Mouse (Mus musculus): ENCODE data around the gene Trip12.

Gene Trip12

DNA sequence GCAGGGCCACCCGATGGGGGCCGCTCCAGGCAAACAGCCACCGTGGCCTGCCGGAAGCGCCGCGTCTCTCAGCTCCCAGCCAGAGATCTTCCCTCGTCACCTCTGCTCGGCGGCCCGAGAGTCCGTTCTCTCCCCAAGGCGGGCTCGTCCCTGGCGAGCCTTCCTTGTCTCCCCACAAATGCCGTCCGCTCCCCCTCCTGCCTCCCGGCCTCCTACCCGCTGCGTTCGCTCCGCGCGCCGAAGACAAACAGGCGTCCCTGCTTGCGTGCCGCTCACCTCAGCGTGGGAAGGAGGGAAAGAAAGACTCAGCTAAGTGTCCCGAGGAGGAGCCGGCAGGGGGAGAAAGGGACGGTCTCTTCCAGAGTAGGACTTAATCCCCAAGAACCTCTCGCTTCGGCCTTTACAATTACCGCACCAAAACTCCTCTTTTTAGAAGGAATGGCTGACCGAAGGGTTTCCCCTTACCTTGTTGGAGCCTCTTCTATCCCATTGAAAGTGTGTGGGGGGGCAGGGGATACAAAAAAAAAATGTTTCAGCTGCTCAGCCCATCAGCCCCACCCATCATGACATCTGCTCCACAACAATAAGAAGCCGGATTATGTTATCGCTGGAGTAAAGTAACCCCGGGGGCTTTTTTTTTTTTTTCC, at the start of gene Trip12:
Trip12 (minus strand) TSS at position 499 of the 647 bp plus-strand sequence.
- DNase-seq (ENCODE audit: extremely low spot score, low spot score), result no peak

DNA sequence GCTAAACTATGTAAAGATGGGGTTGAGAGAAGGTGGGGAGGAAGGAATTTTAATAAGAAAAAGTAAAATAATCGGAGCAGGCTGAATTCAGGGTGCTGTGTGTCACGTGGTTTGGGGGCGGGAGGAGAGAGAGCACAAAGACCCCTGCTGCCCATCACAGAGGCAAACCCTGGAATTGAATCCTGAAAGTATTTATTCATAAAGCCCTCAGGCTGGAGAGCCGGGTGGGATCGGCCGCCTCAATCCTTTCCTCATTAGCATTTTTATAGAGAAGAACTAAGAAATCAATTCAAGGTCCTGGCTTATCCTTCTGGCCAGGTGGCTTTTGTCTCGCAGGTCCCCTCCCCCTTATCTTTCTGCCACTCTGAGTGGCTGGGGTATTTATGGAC, 49.7 kb upstream of the Trip12 start:
- no peak for DNase-seq (ENCODE audit: extremely low spot score, low spot score)

DNA sequence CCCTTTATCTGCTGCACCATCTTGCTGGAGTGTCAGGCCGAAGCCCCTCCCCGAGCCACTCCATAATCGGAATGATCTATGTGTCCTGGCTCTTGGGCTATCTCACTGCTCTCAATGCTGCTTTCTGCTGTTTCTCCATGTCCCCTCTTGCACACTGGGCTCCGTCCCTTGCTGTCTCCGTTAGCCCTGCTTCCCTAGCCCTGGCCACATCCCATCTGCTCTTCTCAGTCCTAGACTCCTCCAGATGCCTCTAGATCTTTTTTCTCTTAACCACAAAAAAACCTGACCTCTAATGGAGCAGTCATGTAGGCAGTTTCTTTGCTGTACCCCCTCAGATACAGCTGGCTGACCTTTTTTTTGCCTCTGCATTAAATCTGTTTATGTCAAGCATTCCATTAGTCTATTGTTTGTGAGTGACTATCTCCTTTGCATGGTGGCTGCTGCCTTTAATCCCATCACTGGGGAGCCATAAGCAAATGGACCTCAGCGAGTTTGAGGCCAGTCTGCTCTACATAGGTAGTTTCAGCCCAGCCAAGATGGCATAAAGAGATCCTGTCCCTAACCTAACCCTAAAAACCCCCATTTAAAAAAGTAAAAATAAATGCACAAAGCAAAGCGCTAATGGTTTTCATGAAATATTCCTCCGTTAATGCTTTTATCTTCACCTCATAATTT, 49.2 kb upstream of the Trip12 start:
- no peak for DNase-seq (ENCODE audit: extremely low spot score, low spot score)

DNA sequence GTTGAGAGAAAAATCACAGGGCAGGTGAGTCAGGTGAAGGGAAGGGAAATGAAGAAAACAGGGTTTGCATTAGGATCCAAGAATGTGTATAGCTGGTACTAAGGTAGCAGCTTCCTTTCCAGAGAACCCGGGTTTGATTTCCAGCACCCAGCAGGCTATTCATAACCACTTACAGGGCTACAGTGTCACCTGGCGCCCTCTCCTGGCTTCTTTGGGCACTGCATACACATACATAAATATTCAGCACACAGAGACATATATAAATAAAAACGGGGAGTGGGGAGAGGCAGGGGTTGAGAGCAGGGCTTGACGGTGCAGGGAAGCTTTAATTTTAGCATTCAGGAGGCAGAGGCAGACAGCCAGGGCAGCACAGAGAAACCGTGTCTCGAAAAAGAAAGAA, 45.6 kb upstream of the Trip12 start:
- DNase-seq (ENCODE audit: extremely low spot score, low spot score), result no peak

DNA sequence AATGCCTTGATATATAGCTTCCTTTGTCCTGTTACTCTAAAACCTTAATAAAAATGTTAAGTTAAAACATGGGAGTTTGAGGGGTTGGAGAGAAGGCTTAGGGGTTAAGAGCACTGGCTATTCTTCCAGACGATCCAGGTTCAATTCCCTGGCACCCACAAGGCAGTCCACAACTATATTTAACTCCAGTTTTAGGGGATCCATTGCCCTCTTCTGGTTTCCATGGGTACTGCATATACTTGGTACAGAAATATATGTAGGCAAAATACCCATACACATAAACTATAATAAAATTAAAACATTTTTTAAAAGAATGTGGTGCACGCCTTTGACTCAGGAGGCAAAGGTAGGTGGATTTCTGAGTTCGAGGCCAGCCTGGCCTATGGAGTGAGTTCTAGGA, 44.9 kb upstream of the Trip12 start:
- no peak for DNase-seq (ENCODE audit: extremely low spot score, low spot score)

DNA sequence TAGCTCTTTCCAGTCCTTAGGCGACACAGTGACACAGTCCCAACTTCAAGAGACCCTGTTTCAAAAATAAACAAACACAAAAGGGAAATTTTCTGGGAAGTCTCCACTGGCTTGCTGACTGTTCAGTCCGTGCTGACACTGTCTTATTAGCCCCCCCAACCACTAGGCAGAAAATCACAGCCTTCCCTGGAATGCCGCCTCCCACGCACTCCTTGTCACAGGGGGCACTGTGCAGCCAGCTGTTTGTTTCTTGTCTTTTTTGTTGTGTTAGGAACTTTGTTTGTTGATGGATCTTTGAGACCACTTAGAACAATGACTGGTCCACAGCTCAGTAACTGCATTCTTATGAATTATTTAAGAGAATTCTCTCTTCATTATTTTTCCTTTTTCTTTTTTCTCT, 43.6 kb upstream of the Trip12 start:
- no peak for DNase-seq (ENCODE audit: extremely low spot score, low spot score)

DNA sequence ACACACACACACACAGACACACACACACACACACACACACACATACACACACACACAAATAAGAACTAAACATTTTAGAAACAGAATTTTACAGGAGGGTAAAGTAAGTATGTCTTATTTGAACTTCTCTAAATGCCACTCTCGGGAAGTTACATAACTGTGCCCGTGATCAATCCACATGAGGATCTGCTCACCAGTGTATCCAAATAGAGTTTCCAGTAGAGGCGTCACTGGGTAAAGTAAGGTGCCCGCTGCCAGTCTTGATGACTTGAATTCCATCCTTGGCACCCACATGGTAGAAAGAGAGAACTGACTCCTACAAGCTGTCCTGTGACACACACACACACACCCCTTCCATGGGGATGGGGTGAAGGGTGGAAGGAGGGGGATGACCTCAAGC, 42.6 kb upstream of the Trip12 start:
- no peak for DNase-seq (ENCODE audit: extremely low spot score, low spot score)

DNA sequence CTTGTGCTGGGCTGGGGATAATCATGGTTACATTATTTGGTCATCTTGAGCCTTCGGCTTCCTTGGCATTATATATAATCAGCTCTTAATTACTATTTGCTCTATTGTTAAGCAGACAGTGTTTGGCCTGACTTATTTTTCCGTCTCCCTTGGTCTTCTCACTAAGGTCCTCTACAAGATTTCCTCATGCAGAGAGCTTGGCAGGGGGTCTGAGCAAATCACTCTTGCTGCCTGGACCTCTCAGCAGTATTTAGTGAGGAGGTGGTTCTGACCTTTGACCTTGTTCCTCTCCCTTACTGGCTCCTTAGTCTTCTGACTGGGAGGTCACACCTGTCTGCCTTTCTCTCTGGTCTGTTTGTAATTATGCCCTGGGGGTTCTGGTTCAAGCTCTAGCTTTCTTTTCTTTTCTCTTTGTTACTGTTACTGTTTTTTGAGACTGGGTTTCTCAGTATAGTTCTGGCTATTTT, 41.8 kb upstream of the Trip12 start:
- no peak for DNase-seq (ENCODE audit: extremely low spot score, low spot score)

DNA sequence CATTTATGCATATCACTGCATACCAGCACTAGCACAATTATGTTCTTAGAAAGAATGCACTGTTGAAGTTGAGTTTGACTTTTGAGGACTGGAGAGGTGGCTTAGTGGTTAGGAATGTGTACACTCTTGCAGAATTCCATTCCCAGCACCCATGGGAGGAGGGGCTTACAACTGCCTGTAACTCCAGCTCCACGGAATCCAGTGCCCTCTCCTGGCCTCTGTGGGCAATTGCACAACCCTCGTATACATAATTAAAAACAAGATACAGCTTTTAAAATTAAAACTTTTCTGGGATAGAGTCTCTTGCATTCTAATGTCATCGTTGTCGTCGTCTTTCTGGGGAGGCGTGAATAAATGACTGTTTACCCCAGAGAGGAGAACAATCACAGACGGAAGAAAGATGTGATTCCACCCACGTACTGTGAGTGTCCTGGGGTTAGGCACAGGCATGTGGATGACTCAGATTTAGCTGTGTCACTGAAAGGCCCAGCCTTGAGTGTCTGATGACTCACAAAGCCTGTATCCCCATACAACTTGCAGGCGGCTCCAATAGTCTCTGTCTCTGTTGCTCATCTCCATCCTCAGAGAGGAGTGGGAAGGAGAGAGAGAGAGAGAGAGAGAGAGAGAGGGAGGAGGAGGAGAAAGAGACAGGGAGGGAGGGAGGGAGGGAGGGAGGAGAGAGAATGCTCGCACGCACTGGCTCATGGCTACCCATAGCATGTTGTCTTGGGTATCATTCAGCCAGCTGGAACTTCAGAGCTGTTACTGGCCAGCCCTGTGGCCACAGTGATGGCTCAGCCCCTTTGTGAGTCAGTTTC, 41.1 kb upstream of the Trip12 start:
- no peak for DNase-seq (ENCODE audit: extremely low spot score, low spot score)

DNA sequence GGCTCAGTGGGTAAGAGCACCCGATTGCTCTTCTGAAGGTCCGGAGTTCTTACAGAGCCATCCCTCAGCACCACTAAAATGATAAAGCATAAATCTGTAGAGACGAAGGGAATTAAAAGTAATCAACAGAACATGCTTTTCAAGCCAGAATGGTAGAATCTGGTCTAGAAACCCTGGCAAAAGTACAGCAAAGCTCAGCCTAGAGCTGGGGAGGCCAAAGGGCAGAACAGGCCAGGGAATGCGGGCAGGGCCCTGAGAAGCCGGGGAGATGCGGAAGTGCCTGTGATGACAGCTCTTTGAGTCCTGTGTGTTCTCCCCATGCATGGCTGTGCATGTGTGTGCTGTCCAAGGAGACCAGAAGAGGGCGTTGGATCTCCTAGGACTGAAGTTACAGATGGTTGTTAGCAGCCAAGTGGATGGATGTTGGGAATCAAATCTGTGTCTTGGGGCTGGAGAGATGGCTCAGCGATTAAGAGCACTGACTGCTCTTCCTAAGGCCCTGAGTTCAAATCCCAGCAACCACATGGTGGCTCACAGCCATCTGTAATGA, 39.3 kb upstream of the Trip12 start:
- DNase-seq (ENCODE audit: extremely low spot score, low spot score), result no peak

DNA sequence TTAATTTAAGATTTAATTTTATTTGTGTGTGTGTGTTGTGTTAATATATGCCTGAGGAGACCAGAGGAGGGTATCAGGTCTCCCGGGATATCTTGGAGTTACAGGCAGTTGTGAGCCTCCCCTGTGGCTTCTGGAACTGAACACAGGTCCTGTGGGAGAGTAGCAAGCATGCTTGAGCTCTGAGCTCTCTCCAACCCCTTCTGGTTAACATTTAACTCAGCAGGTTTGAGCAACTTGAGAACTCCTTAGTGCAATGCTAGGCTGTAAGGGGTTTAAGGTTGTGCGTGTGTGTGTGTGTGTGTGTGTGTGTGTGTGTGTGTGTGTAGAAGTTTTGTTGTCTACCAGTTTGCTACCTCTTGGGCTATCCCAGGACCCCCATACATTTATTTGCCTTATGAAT, 37.3 kb upstream of the Trip12 start:
- DNase-seq (ENCODE audit: extremely low spot score, low spot score), result no peak

DNA sequence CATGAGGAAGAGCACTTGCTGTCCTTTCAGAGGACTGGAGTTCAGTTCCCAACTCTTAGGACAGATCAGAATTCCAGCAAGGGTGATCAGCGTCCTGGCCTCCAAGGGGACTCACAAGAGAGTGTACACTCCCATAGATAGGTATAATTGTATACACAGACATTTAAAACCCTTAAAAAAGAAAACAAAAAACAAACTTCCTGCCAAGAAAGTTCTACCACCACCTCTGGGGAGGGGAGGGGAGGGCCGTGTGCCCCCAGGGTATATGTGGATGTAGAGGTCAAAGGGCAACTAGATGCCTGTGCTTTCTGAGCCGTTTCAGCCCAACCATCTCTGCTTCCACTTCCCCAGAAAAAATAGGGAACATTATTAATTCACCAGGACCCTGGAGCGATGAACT, 32.6 kb upstream of the Trip12 start:
- no peak for DNase-seq (ENCODE audit: extremely low spot score, low spot score)

DNA sequence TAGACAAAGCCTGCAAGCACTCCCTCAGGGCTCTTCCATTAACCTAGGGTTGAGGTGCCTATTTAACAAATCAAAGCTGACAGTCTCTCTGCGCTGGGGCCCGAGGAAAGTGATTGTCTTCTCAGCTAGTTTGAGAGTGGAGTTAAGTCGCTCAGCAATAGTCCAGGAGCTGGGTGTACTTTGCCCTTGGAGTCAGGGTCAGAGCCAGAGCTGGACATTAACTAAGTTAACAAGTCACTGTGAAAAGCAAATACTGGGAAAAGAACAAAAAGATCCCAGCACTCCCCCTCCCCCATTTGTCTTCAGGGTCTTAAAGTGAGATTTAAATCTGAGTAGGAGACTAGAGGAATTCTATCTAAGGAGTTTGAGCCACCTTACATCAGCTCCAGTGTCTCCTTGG, 31.8 kb upstream of the Trip12 start:
- no peak for DNase-seq (ENCODE audit: extremely low spot score, low spot score)

DNA sequence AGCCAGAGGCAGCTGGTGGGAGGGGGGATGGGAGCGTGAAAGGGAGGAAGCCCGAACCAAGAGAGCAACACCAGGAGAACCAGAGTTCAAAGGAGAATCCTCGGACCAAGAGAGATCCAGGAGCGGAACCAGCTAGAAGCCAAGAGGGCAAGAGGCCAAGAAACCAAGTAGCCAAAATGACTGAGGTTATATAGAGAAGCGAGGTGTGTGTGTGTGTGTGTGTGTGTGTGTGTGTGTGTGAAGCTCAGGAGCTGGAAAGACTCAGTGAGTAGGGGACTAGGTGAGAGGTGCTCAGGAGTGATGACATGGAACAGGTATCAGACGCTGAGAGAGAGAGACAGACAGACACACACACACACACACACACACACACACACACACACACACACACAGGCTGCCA, 30.8 kb upstream of the Trip12 start:
- DNase-seq (ENCODE audit: extremely low spot score, low spot score), result no peak

DNA sequence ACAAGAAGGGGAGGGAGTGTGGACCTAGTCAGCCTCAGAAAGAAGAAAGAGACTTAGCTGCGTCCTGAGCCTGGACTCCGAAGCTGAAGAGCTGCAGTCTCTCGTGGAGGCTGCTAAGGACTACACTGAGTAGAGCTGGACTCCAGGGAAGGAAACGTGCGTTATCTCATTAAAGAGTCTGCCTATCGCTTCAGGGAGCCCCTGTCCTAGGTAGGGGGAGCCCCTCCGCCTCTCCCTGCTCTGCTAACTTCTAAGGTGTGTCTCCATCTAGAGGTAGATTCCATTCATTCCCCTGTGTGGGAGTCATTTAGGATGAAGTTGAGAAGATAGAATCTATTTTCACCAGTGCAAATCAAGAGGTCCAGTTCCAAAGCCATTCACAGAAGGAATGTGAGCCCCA, 29.2 kb upstream of the Trip12 start:
- no peak for DNase-seq (ENCODE audit: extremely low spot score, low spot score)

DNA sequence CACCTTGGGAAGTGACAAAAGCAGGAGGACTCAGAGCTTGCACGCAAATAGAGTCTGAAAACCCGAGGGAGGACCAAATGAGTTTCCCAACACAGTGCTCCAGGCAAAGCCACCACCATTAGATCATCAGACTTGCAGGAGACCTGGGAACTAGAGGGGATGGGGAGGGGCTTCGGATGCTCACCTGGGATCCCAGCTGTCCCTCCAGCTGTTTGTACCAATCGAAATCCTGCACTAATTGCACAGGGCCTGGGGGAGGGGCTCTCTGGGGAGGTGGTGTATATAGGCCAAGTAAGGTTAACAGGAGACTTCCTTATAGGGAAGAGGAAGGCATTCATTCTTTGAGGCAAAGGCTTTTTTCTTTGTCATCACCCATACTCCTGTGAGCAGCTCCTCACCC, 28.5 kb upstream of the Trip12 start:
- DNase-seq (ENCODE audit: extremely low spot score, low spot score), result no peak

DNA sequence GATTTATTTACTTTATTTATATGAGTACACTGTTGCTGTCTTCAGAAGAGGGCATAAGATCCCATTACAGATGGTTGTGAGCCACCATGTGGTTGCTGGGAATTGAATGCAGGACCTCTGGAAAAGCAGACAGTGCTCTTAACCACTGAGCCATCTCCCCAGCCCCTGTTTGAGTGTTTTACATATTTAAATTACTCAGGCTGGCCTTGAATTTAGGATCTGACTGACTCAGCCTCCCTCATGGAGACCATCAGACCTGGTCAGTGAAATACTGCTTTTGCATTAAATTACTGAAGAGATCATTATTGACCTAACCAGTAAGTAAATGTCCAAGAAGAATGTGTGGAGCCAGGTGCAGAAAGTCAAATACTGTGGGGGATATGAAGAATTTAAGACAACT, 28.0 kb upstream of the Trip12 start:
- no peak for DNase-seq (ENCODE audit: extremely low spot score, low spot score)

DNA sequence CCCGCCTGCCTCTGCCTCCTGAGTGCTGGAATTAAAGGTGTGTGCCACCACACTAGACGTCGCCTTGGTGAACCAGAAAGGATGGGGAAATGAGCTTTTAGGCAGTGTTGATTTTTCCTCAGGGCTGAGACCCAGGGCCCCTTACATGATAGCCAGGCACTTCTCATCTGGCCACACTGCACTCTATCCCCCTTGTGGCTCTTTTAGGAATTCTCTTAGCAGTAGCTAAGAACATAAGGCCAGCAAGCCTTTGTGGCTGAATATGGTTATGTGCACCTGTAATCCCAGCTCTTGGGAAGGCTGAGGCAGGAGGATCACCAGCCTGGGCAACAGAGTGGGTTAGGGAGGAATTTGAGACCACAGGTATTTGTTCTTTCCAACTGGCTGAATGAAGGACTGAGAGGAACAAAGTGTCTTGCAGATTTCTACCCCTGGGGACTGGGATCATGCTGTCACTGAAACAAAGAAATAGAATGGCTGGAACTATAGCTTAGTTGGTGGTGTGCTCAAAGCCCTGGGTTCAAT, 26.5 kb upstream of the Trip12 start:
- no peak for DNase-seq (ENCODE audit: extremely low spot score, low spot score)

DNA sequence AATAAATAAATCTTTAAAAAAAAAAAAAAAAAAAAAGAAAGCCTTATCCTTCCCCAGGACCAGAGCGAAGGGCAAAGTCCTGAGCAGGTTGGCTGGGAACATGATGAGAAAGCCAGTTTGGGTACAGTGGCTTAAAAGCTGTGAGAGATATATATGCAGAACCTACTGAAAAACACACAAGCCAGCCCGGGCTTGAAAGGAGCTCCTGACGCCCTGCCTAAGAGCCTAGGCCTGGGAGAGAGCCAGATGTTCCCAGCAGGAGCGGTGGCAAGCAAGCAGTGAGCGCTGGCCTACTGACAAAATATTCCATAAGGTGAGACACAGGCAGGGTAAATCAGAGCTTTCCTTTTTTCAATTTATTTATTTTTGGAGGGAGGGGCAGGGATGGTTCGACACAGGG, 25.9 kb upstream of the Trip12 start:
- no peak for DNase-seq (ENCODE audit: extremely low spot score, low spot score)

DNA sequence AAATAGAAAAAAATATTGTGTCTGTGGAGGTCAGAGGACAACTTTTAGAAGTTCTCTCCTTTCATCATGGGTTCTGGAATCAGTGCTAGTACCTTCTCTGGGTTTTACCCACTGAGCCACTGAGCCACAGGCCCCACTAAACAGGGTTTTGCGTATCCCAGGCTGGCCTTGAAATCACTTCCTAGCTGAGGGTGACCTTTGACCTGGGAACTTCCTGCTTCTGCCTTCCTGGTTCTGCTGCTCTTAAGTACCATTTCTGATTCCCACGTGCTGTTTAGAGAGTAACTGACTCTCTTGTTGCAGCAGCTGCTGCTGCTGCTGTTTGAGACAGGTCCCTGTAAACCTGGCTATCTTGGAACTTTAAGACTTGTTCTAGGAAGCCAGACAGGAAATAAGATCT, 24.3 kb upstream of the Trip12 start:
- DNase-seq (ENCODE audit: extremely low spot score, low spot score), result no peak

DNA sequence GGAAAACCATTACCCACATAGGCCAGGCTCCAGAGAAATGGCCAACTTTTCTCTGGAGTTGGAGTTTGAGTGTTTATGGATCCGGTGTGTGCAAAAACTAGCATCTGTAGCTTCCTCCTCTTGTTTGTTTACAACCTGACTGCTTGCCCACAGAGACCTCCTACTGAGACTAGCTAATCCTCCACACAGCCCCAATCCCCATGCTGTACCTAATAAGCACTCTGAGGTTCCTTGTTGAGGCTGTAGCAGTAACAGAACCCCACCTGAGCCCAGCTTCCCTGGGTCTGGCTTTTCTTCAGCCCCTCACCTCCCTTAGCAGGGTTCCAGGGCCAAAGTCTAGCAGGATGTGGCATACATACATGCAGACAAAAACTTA, 20.9 kb upstream of the Trip12 start:
- DNase-seq (ENCODE audit: extremely low spot score, low spot score), result no peak
